Mouse (Mus musculus) macrophage (primary cell): ENCODE data around the gene Rftn1. TPM values are rescaled to one million over a fixed set of nuclear protein-coding genes. Genes with fewer than 3 reads are reported as not detected.

ENCODE experiments used
- H3K27ac ChIP-seq: fragments of 350-480 bp; formaldehyde crosslinking; 2 replicates; pipeline ENCODE4 v1.9.0; 2021
- H3K36me3 ChIP-seq: fragments of 350-480 bp; formaldehyde crosslinking; 2 replicates; pipeline ENCODE4 v1.9.0; 2021; ENCODE audit errors: inconsistent target
- H3K4me3 ChIP-seq: fragments of 350-480 bp; formaldehyde crosslinking; 2 replicates; pipeline ENCODE4 v1.9.0; 2021; ENCODE audit errors: inconsistent target
- H3K79me2 ChIP-seq: fragments of 350-480 bp; formaldehyde crosslinking; 2 replicates; pipeline ENCODE4 v1.9.0; 2021; ENCODE audit errors: inconsistent target
- WGBS: methylation state at CpG from one replicate; pipeline ENCODE4 v1.1.7; 2026; ENCODE audit warnings: inconsistent platforms; ENCODE audit not compliant: missing documents; 5-methylcytosine and 5-hydroxymethylcytosine counted together
- polyA plus RNA-seq: library from polyadenylated mRNA; stranded (reverse); fragments of 250-400 nt; gene quantifications from 3 replicates; pipeline ENCODE4 v1.2.4, GENCODE M21; 2018; ENCODE audit warnings: inconsistent platforms

Gene Rftn1
- polyA plus RNA-seq, 1 experiment from 2014 or later: 50.8 TPM

GRCm38 (mm10) chr17:50020211-50021001, 170.1 kb downstream of the Rftn1 start:
- no peak overlapping the region for H3K4me3 ChIP-seq
- H3K79me2 ChIP-seq: no peaks in the 10 kb centered on the region
- WGBS: 47% methylated on average over 16 of the region's 16 CpGs
- no peak overlapping the region for H3K27ac ChIP-seq
- no peaks in the 10 kb centered on the region for H3K36me3 ChIP-seq

GRCm38 (mm10) chr17:50019819-50020210, 170.7 kb downstream of the Rftn1 start:
- H3K79me2 ChIP-seq: no peaks in the 10 kb centered on the region
- H3K36me3 ChIP-seq: no peaks in the 10 kb centered on the region
- H3K4me3 ChIP-seq: no peak overlapping the region
- 58% methylated on average over 3 of the region's 3 CpGs for WGBS
- H3K27ac ChIP-seq: no peak overlapping the region

GRCm38 (mm10) chr17:50019090-50019489, 171.4 kb downstream of the Rftn1 start:
- WGBS: 92% methylated on average over 5 of the region's 5 CpGs
- H3K36me3 ChIP-seq: no peaks in the 10 kb centered on the region
- H3K79me2 ChIP-seq: no peaks in the 10 kb centered on the region
- H3K27ac ChIP-seq: no peak overlapping the region
- no peak overlapping the region for H3K4me3 ChIP-seq

GRCm38 (mm10) chr17:50014708-50015107, 175.8 kb downstream of the Rftn1 start:
- Histone ChIP-seq H3K79me2 (no peaks in the 10 kb centered on the region), H3K27ac (no peak overlapping the region), H3K4me3 (no peak overlapping the region), H3K36me3 (peaks cover 13% of the 10 kb centered on the region; the same call in 1 of the 2 replicates)
- WGBS: 93% methylated on average over 9 of the region's 9 CpGs

- Histone ChIP-seq H3K79me2 (no peaks in the 10 kb centered on the region), H3K36me3 (peaks cover 13% of the 10 kb centered on the region; the same call in 1 of the 2 replicates), H3K27ac (no peak overlapping the region), H3K4me3 (no peak overlapping the region)
- 100% methylated on average over 2 of the region's 2 CpGs for WGBS
These were observed 176.6 kb downstream of the Rftn1 start for GRCm38 (mm10) chr17:50013848-50014247.

GRCm38 (mm10) chr17:50010096-50010495, 180.4 kb downstream of the Rftn1 start:
- Histone ChIP-seq H3K79me2 (no peaks in the 10 kb centered on the region), H3K36me3 (peaks cover 13% of the 10 kb centered on the region; the same call in 1 of the 2 replicates), H3K4me3 (no peak overlapping the region), H3K27ac (no peak overlapping the region)
- 94% methylated on average over 4 of the region's 4 CpGs for WGBS

GRCm38 (mm10) chr17:50006721-50007351, 183.6 kb downstream of the Rftn1 start:
- no peak overlapping the region for H3K27ac ChIP-seq
- H3K36me3 ChIP-seq: peaks cover 31% of the 10 kb centered on the region
- WGBS: 88% methylated on average over 9 of the region's 9 CpGs
- no peaks in the 10 kb centered on the region for H3K79me2 ChIP-seq
- H3K4me3 ChIP-seq: no peak overlapping the region

GRCm38 (mm10) chr17:50006338-50006720, 184.1 kb downstream of the Rftn1 start:
- Histone ChIP-seq H3K4me3 (no peak overlapping the region), H3K36me3 (peaks cover 32% of the 10 kb centered on the region), H3K27ac (no peak overlapping the region), H3K79me2 (no peaks in the 10 kb centered on the region)
- WGBS: 95% methylated on average over 7 of the region's 7 CpGs

GRCm38 (mm10) chr17:50003156-50003555, 187.3 kb downstream of the Rftn1 start:
- Histone ChIP-seq H3K79me2 (no peaks in the 10 kb centered on the region), H3K36me3 (peaks cover 58% of the 10 kb centered on the region), H3K4me3 (no peak overlapping the region), H3K27ac (no peak overlapping the region)
- 94% methylated on average over 4 of the region's 4 CpGs for WGBS

- no peak overlapping the region for H3K4me3 ChIP-seq
- no peak overlapping the region for H3K27ac ChIP-seq
- no peaks in the 10 kb centered on the region for H3K79me2 ChIP-seq
- WGBS: 91% methylated on average over 3 of the region's 3 CpGs
- peaks cover 64% of the 10 kb centered on the region for H3K36me3 ChIP-seq
These were observed 188.3 kb downstream of the Rftn1 start for GRCm38 (mm10) chr17:50002171-50002570.

GRCm38 (mm10) chr17:50001754-50002153, 188.7 kb downstream of the Rftn1 start:
- Histone ChIP-seq H3K4me3 (no peak overlapping the region), H3K27ac (no peak overlapping the region), H3K79me2 (no peaks in the 10 kb centered on the region), H3K36me3 (peaks cover 64% of the 10 kb centered on the region)

GRCm38 (mm10) chr17:50000580-50000979, 189.9 kb downstream of the Rftn1 start:
- Histone ChIP-seq H3K4me3 (no peak overlapping the region), H3K79me2 (no peaks in the 10 kb centered on the region), H3K27ac (no peak overlapping the region), H3K36me3 (peaks cover 65% of the 10 kb centered on the region)
- WGBS: 100% methylated on average over 3 of the region's 3 CpGs

GRCm38 (mm10) chr17:49996626-49997152, 193.8 kb downstream of the Rftn1 start:
- Histone ChIP-seq H3K79me2 (no peaks in the 10 kb centered on the region), H3K4me3 (no peak overlapping the region), H3K27ac (no peak overlapping the region), H3K36me3 (peaks cover 67% of the 10 kb centered on the region)
- 80% methylated on average over 5 of the region's 5 CpGs for WGBS

- Histone ChIP-seq H3K36me3 (peaks cover 67% of the 10 kb centered on the region), H3K79me2 (no peaks in the 10 kb centered on the region), H3K4me3 (no peak overlapping the region), H3K27ac (no peak overlapping the region)
- 98% methylated on average over 5 of the region's 6 CpGs for WGBS
These were observed 194.4 kb downstream of the Rftn1 start for GRCm38 (mm10) chr17:49996097-49996496.

GRCm38 (mm10) chr17:49995226-49995625, 195.2 kb downstream of the Rftn1 start:
- 73% methylated on average over 3 of the region's 3 CpGs for WGBS
- H3K79me2 ChIP-seq: no peaks in the 10 kb centered on the region
- H3K36me3 ChIP-seq: peaks cover 60% of the 10 kb centered on the region
- H3K27ac ChIP-seq: no peak overlapping the region
- no peak overlapping the region for H3K4me3 ChIP-seq
